Mouse (Mus musculus) B cell, adult (primary cell): Measurements from ENCODE around the gene Ttc22. TPM values are rescaled to one million over a fixed set of nuclear protein-coding genes. Genes with fewer than 3 reads are reported as not detected.

Experiments
- total RNA-seq: library from RNA; stranded (reverse); gene quantifications from 4 replicates; pipeline ENCODE4 v1.2.4, GENCODE M21; 2023; ENCODE audit not compliant: inconsistent age

Gene Ttc22
- not detected in 4 replicates for total RNA-seq

DNA sequence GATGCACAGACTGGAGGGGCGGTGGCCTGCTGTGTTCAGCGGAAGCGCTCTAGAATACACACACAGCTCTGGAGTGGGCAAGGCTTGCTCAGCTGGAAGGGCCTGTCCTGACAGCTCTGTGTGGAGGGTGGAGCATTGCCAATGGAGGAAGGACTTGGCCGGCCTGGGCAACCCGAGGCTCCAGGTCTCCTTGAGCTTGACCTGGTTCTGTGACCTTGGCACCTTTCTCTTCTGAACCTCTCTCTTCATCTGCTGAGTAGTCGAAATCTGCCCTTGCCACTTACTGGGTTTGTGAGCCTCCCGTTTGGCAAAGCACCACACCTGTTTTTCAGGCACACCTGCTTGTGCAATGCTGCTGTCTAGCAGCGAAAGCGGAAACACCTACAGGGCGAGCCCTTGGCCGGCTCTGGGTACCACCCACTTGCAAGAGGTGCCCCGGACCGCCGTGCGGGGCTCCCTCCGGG is at the start of gene Ttc22:
Ttc22 (plus strand) TSS at position 403 of the 464 bp plus-strand sequence.

DNA sequence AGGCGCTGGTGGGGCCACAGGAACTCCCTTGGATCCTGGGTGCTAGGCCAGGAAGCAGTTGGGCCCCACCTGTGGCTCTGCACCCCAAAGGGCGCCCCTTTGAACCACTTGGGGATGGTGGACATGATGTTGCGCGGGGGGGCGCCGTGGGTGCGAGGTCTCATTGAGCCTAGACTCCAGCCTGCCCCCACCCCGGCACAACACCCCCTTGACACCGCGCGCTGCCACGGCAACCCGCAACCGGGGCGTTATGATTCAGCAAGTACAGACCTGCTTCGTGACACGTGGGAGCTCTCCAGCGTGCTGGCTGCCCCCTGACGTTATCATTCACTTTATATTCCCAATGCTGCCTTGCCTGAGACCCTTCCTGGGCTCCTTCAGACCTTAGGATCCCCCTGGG is 5.2 kb upstream of the Ttc22 start, which contains the start of gene Lexm:
Lexm (minus strand) TSS at position 186 of the 400 bp plus-strand sequence.

DNA sequence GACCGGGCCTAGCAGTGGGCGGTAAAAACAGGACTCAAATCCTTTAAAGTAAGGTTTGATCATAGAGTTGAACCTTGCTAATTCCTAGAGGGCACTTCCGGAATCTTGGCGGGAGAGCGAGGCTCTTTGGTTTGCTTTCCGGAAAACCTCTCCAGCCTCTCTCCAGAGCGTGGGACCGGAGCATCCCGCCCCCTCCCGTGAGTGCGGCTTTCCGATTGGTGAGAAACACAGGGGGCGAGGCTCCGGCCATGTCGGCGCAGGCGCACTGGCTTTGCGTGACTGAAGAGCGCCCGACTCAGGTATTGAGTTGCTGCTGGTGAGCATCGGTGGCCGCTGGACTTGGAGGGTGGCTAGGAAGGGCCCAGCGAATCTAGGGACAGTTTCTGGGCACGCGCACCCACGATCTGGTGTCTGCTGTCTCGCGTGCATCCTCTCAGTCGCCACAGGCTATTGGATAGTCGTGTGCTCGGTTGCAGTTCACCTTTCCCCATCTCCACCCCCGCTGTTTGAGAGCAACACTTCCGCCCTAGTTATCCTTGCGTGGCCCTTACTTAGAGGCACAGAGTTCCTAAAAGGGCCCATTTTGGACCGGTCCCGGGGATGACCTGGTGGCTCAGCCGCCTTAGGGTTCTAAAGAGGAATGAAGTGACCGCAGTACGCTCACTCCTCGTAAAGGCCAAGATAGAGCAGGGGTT is 28.7 kb downstream of the Ttc22 start, which contains the start of gene Pars2:
Pars2 (plus strand) TSS at position 237 of the 695 bp plus-strand sequence.

DNA sequence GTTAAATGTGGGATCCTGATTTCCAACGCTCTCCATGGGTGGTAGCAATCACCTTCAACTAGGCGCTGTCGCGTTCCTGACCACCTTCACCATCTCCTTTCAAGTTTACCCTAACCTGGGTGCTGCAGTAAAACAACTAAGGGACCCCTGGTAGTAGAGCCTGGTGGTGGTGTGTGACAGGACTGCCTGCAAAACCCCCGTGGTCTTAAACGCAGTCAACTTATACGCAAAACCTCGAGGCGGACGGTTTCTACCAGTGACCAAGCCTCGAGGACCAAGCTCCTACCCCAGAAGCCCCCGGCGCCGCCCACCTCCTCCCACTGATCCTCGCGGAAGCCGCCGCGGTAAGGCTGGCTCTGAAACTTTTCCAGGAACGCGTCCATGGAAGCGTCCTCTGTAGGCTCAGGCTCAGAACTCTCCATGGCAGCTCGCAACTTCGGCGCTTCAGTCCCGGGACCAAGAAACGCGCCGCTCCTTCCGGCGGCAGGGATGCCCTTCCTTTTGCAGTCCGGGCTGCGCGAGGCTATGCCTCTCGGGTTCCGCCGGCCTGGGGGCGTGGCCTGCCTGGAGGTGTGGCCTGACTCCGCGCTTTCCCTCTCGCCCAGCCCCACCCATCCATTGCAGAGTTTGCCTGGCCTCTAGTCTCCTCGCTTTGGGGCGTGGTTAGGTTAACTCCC is 56.3 kb downstream of the Ttc22 start, which contains the start of gene Ttc4:
Ttc4 (minus strand) TSS at position 503 of the 677 bp plus-strand sequence.

Other genes with a start within 250 kb of the Ttc22 start
- not detected in 4 replicates for gene Pcsk9, start 158.1 kb upstream of the Ttc22 start, total RNA-seq
- not detected in 4 replicates for gene Bsnd, start 130.1 kb upstream of the Ttc22 start, total RNA-seq
- 3.1 to 4.6 TPM (median 4.1 TPM) in 4 replicates for gene Dhcr24, start 61.4 kb upstream of the Ttc22 start, total RNA-seq
- gene Lexm, start 5.2 kb upstream of the Ttc22 start, total RNA-seq: not detected in 4 replicates
- 3.3 to 5.2 TPM (median 4.2 TPM) in 4 replicates for gene Pars2, start 28.6 kb downstream of the Ttc22 start, total RNA-seq
- gene Ttc4, start 56.5 kb downstream of the Ttc22 start, total RNA-seq: 37.3 to 46.4 TPM (median 41.6 TPM) in 4 replicates
- not detected in 4 replicates for gene Mroh7, start 108.5 kb downstream of the Ttc22 start, total RNA-seq
- 0.29 TPM in 1 of 4 replicates, not detected in the others for gene Fam151a, start 111.5 kb downstream of the Ttc22 start, total RNA-seq
- 2.1 to 3.8 TPM (median 2.9 TPM) in 4 replicates for gene Acot11, start 182.6 kb downstream of the Ttc22 start, total RNA-seq